Mouse (Mus musculus): ENCODE data around the gene Ell. TPM values are rescaled to one million over a fixed set of nuclear protein-coding genes. Genes with fewer than 3 reads are reported as not detected.
A peak's percentile ranks its signal among the peaks of the same experiment; 100 is the strongest.

Ell gene
- polyA plus RNA-seq, 1 experiment from 2014 or later = 15.9 TPM

DNA sequence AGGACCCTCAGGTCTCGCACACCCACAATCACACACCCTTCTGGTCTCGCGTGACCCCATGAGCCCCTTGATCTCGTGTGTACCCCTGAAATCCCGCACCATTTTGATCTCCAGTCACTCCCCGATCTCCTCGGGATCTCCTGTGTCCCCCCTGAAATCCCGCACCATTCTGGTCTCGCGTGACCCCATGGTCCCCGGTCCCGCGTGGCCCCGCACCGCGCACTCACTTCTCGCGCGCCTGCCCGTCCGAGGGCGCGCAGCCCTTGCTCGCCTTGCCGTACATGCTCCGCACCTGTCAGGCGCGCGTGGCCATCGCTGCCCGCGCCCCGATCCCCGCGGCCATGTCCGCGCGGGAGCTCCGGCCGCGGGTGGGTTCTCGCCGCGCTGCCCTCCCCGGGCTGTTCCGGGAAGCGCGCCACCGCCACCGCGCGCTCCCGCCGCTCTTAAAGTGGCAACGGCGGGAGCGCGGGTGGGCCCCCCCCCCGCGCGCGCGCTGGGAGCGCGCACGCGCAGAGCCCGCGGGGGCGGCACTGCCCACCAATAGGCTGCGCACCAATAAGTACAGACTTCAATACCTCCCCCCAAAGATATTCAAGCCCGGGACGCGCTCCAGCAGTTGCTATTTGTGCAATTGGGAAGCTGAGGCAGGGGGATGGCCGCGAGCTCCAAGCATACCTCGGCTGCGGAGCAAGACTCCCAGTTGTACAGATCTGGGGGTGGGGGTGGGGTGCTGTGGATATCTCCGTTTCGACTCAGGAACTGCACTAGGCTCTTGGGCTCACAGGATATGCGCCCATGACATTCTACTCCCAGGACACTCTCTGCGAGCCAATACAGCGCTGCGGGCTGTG lies 68.9 kb downstream of the Ell start:
- no peaks in the 10 kb centered on the region for H3K36me3 ChIP-seq
- peak overlapping the region; percentile 79 for H3K4me3 ChIP-seq (replicated peaks)
- H3K9ac ChIP-seq = peak overlapping the region; percentile 89
- peaks cover 31% of the 10 kb centered on the region for H3K4me1 ChIP-seq (replicated peaks)
- H3K27ac ChIP-seq = peak overlapping the region; percentile 96
- peak overlapping the region; percentile 98 for H3K4me2 ChIP-seq (replicated peaks)
- peak; percentile 2; the same call in 1 of the 2 replicates for ATAC-seq
- no peaks in the 10 kb centered on the region for H3K27me3 ChIP-seq (replicated peaks)
- 1% methylated on average over 83 of the region's 84 CpGs for WGBS
- no peaks in the 10 kb centered on the region for H3K9me3 ChIP-seq

DNA sequence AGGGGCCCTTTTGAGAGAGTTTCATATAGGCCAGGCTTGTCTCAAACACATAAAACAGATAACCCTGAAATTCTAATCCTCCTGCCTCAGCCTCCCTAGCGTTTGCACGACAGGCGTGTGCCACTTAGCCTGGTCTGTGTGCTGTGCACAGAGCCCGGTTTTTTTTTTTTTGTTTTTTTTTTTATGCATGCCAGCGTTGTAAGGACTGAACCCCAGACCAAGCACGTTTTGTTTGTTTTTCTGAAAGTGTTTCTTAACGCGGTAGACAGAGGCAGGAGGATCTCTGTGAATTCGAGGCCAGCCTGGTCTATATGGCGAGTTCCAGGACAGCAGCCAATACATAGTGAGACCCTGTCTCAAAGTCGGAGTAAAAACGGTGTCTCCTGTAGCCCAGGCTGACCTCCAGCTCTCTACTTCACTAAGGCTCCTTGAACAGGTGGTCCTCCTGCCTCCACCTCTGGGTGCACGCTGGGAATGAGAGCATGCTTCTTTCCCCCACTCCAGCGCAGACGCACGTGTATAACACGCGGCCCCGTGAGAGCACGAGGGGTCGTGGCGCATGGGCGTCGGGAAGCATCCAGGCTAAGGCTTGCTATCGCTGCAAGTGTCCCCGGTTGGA lies 69.6 kb downstream of the Ell start, which contains the start of gene Ssbp4:
Gene Ssbp4 (minus strand): TSS at position 124 of the 619 bp plus-strand sequence.
- H3K9me3 ChIP-seq = no peaks in the 10 kb centered on the region
- peak within 1 kb of the TSS; percentile 98 for H3K4me2 ChIP-seq (replicated peaks)
- H3K27ac ChIP-seq = peak within 1 kb of the TSS; percentile 96
- no peaks in the 10 kb centered on the region for H3K27me3 ChIP-seq (replicated peaks)
- peak within 1 kb of the TSS; percentile 79 for H3K4me3 ChIP-seq (replicated peaks)
- H3K9ac ChIP-seq = peak within 1 kb of the TSS; percentile 89
- WGBS = 5% methylated on average over 26 of the region's 26 CpGs
- peak; percentile 2 for ATAC-seq
- H3K4me1 ChIP-seq (replicated peaks) = peaks cover 31% of the 10 kb centered on the region
- no peaks in the 10 kb centered on the region for H3K36me3 ChIP-seq

DNA sequence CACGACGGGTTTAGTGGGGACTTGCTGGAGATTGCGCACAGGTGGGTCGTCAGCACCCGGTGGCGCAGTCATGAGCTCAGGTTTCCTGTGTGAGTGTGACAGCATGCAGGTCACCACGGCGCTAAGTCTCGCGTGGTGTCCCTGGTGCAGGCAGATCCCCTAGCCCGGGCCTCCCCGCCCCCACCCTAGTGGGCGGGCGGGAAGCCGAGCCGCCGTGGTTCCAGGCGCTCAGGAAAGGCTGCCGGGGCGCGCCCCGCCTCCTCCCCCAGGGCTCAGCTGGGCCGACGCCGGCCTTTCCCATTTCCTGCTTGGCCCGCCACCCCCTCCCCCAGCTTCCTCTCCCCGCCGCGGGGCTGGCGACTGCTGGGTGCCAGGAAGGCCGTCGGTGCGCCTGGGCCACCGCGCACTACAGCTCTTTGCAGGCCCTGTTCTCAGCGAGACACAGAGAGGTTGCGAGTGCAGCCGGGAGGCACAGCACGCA lies 70.2 kb downstream of the Ell start:
- peak; percentile 68 for ATAC-seq

DNA sequence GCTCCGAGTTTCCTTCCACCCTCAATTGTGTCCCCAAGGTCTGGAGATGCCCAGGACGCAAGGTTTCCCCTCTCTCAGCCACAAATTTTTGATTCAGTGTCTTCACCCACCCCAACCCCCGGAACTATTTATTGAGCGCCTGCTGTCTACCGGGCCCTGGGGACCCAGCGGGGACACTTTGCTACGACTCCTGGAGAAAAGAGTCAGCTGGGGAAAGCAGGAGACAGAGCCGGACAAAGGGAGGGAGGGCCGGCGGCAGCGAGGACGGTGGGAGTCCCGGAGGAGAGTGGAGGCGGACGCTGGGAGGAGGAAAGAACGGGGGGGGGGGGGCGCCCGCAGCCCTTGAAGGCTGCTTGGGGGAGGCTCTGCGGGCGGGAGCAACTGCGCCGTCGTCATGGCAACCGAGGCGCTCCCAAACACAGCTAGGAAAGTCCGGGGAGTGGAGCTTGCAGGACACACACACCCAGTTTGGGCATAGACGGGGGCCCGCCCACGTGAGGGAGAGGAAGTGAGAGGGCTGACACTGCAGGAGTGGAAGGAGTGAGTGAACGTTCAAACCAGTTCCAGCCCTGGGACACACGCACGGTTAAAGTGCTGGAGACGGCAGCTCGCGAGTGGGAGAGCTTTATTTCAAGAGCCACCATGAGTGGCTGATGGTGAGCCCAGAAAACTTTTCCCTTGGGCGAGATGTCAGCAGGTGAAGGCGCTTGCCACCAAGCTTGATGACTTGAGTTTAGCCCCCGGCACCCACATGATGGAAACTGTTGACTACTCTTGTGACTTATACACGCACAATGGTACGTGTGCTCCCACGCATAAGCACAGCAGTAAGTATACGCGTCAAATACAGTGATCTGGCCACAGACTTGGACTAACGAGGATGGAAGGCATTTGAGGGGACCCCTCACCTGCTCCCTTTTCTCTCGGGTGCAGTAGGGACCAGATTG lies 70.9 kb downstream of the Ell start:
- Histone ChIP-seq H3K27me3 (replicated peaks) (no peaks in the 10 kb centered on the region), H3K9me3 (no peaks in the 10 kb centered on the region), H3K36me3 (no peaks in the 10 kb centered on the region), H3K27ac (peak overlapping the region; percentile 96), H3K4me2 (replicated peaks) (peak overlapping the region; percentile 98), H3K4me3 (replicated peaks) (peak overlapping the region; percentile 79), H3K9ac (peak overlapping the region; percentile 64), H3K4me1 (replicated peaks) (peaks cover 31% of the 10 kb centered on the region)
- WGBS = under 1% methylated on average over 44 of the region's 45 CpGs
- peak; percentile 63 for ATAC-seq

More for the DNA sequence above, 70.2 kb downstream of the Ell start:
- H3K4me3 ChIP-seq (replicated peaks) = peak overlapping the region; percentile 79
- peak overlapping the region; percentile 64 for H3K9ac ChIP-seq
- peaks cover 31% of the 10 kb centered on the region for H3K4me1 ChIP-seq (replicated peaks)
- no peaks in the 10 kb centered on the region for H3K9me3 ChIP-seq
- no peaks in the 10 kb centered on the region for H3K36me3 ChIP-seq
- 0% methylated on average over 37 of the region's 39 CpGs for WGBS
- peak overlapping the region; percentile 98 for H3K4me2 ChIP-seq (replicated peaks)
- H3K27me3 ChIP-seq (replicated peaks) = no peaks in the 10 kb centered on the region
- peak overlapping the region; percentile 96 for H3K27ac ChIP-seq

DNA sequence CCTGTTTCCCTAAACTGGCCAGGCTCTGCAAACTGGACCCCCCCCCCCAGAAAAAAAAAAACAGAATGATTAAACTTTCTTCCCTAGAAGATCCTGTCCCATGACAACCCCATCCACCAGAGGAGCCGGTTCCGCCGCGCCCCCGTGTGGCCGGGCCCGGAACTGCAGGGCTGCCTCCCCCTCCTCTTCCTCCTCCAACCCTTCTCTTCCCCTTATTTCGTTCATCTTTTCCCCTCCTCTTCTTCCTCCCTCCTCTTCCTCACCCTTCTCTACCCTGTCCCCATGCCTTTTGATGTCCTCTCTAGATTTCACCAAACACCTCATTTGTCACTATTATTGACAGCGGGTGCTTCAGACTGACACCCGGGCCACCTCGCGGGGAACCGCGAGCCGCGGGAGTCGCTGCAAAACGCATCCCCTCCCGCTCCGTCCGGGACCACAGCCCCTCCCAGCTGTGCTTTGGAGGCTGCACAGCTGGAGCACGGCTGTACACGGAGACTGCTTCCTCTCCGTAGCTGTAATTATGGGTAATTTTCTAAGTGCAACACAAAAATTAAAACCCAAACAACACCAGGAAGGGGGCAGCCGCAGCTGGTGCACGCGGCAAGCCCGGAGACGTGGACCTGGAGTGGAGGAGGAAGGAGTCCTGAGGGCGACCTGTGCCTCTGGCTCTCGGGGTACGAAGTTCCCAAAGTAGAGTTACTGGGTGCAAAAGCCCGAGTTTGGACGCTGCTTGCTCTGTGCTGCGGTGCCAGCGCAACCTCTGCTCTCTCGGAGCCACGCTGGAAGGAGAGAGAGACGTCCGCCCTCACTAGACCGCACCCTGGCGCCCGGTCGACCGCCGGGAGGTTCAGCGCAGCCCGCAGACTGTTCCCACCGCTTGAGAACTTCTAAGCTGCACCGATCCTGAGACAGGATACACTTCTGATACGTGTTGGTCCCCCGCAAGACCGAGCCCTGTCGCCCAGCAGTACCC lies 71.8 kb downstream of the Ell start:
- H3K36me3 ChIP-seq = no peaks in the 10 kb centered on the region
- under 1% methylated on average over 54 of the region's 54 CpGs for WGBS
- ATAC-seq = peak; percentile 14
- peak overlapping the region; percentile 62 for H3K9ac ChIP-seq
- peak overlapping the region; percentile 98 for H3K4me2 ChIP-seq (replicated peaks)
- peak overlapping the region; percentile 79 for H3K4me3 ChIP-seq (replicated peaks)
- H3K27ac ChIP-seq = peak overlapping the region; percentile 96
- peaks cover 29% of the 10 kb centered on the region for H3K4me1 ChIP-seq (replicated peaks)
- no peaks in the 10 kb centered on the region for H3K27me3 ChIP-seq (replicated peaks)
- no peaks in the 10 kb centered on the region for H3K9me3 ChIP-seq

DNA sequence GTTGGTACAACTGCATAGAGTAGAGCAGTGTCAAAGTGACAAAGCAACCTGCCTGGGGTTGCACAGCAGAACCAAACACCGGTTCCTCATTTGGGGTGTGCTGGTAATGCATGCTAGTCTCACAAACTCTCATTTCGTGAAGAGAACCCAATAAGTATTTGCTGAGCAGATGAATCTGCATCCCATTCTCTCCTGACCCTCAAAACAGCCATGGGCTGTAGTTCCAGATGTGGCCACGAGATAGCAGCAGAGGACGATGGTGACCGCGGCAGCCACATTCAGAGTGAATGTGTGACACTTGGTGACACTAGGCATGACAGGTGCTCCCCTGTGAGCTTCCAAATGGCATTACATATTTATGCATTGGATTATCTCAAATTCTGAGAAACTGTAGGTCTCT lies 72.6 kb downstream of the Ell start:
- WGBS = under 1% methylated on average over 6 of the region's 6 CpGs
- H3K27ac ChIP-seq = peak overlapping the region; percentile 81
- 0 out of 2 replicates have a peak, but pooled peaks have one; percentile 0 for ATAC-seq

DNA sequence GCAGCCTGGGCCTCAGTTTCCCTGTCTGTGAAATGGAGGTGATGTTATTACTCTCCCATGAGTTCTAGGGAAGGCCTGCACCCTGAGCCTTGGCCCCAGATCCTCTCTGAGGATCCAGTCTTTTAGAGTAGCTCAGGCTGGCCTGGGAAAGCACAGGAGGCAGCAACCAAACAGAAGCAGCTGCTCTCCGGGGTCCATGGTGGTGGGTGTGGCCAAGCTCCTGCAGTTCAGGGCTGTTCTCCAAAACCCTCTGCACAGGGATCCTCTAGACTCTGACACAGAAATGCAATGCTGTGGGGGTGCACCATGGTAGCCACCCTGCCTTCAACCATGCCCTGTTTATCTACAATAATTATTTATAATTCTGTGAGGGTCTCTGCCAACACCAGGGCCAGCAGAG lies 74.5 kb downstream of the Ell start:
- Histone ChIP-seq H3K36me3 (no peaks in the 10 kb centered on the region), H3K4me2 (replicated peaks) (no peak overlapping the region), H3K27ac (no peak overlapping the region), H3K9me3 (no peaks in the 10 kb centered on the region), H3K4me3 (replicated peaks) (no peak overlapping the region), H3K9ac (no peak overlapping the region), H3K27me3 (replicated peaks) (no peaks in the 10 kb centered on the region), H3K4me1 (replicated peaks) (peaks cover 15% of the 10 kb centered on the region)
- no peak for ATAC-seq
- WGBS = 9% methylated on average over 1 of the region's 1 CpGs

More for the DNA sequence above, 72.6 kb downstream of the Ell start:
- H3K36me3 ChIP-seq = no peaks in the 10 kb centered on the region
- H3K4me3 ChIP-seq (replicated peaks) = peak overlapping the region; percentile 79
- no peaks in the 10 kb centered on the region for H3K9me3 ChIP-seq
- peaks cover 29% of the 10 kb centered on the region for H3K4me1 ChIP-seq (replicated peaks)
- H3K27me3 ChIP-seq (replicated peaks) = no peaks in the 10 kb centered on the region
- peak overlapping the region; percentile 98 for H3K4me2 ChIP-seq (replicated peaks)
- H3K9ac ChIP-seq = peak overlapping the region; percentile 62

DNA sequence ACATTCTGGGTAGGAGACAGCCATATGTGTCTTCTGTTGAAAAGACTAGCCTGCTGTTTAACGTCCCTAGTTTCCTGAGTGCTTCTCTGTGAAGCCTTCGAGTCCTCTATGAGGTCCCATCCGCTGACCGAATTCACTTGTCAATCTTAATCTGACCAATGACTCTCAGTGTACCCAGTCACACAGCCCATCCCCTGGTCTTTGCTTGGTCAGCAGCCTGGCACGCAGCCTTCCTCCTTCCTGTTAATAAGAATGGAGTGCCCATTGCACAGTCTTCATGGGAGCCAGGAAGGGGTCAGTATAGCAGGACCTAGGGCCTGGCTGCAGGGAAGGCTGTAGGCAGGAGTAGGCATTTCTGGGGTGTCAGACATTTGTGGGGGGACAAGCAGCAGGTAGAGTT lies 75.2 kb downstream of the Ell start:
- no peak for ATAC-seq
- Histone ChIP-seq H3K36me3 (no peaks in the 10 kb centered on the region), H3K27ac (no peak overlapping the region), H3K4me2 (replicated peaks) (no peak overlapping the region), H3K4me1 (replicated peaks) (peaks cover 8% of the 10 kb centered on the region), H3K4me3 (replicated peaks) (no peak overlapping the region), H3K27me3 (replicated peaks) (no peaks in the 10 kb centered on the region), H3K9me3 (no peaks in the 10 kb centered on the region), H3K9ac (no peak overlapping the region)
- 67% methylated on average over 5 of the region's 5 CpGs for WGBS

DNA sequence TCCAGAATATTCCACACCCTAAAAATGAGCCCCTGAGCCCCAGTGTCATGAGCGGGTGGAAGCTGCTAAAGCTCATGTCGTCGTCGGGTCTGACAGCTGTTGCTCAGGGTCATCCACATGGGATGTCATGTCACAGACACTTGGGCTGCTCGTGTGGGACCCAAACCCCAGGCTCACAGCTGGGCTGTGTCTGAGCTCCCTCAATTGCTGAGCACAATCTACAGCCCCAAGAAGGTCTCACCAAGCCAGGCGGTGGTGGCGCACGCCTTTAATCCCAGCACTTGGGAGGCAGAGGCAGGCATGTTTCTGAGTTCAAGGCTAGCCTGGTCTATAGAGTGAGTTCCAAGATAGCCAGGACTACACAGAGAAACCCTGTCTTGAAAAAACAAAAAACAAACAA lies 76.0 kb downstream of the Ell start:
- Histone ChIP-seq H3K4me3 (replicated peaks) (no peak overlapping the region), H3K27ac (no peak overlapping the region), H3K36me3 (no peaks in the 10 kb centered on the region), H3K4me2 (replicated peaks) (no peak overlapping the region), H3K9me3 (no peaks in the 10 kb centered on the region), H3K9ac (no peak overlapping the region), H3K27me3 (replicated peaks) (no peaks in the 10 kb centered on the region), H3K4me1 (replicated peaks) (peaks cover 5% of the 10 kb centered on the region)
- no peak for ATAC-seq
- WGBS = 85% methylated on average over 8 of the region's 8 CpGs

DNA sequence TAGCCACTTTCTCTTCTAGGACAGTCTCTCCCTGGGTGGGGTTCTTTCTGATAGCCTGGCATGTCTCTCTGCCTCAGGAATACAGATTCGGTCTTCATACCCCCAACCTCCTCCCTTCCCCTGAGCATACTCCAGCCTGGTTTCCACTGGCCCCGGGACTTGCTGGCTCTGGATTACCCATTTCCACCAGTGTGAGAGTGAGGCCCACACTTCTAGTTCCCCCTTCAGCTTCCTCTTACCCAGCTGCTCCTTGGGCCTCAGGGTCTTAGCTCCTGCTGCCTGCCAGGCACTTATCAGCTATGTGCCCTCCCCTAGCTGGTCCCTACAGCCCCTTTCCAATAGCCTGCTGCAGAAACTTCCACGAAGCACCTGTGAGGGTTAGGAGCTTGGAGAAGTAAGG lies 76.6 kb downstream of the Ell start, which contains the start of gene Lrrc25:
Gene Lrrc25 (plus strand): TSS at position 262 of the 400 bp plus-strand sequence.
- ATAC-seq = no peak
- H3K9me3 ChIP-seq = no peaks in the 10 kb centered on the region
- no peaks in the 10 kb centered on the region; the same call in 1 of the 2 replicates for H3K4me1 ChIP-seq (replicated peaks)
- no peaks in the 10 kb centered on the region for H3K36me3 ChIP-seq
- no peak within 1 kb of the TSS for H3K9ac ChIP-seq
- no peak within 1 kb of the TSS for H3K27ac ChIP-seq
- no peaks in the 10 kb centered on the region for H3K27me3 ChIP-seq (replicated peaks)
- 84% methylated on average over 3 of the region's 3 CpGs for WGBS
- H3K4me3 ChIP-seq (replicated peaks) = no peak within 1 kb of the TSS
- no peak within 1 kb of the TSS for H3K4me2 ChIP-seq (replicated peaks)

DNA sequence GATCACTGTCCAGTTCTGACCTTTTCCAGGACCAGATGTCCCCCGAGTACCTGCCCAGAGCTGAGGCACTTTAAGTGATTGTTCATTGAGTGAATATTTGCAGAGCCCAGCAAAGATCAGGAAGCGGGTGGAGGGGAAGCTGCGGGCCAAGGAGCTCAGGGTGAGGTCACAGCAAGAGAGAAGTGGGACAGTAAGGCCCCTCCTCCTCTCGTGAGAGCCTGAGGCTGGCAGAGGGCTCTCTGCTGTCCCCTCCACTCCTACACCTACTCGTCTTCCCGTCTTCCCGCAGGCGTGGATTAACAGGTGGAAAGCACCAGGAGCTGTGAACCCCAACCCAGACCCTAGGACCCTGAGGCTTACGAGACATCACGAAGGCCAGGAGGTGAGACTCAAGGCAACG lies 77.4 kb downstream of the Ell start:
- no peaks in the 10 kb centered on the region for H3K9me3 ChIP-seq
- no peaks in the 10 kb centered on the region; the same call in 1 of the 2 replicates for H3K4me1 ChIP-seq (replicated peaks)
- H3K9ac ChIP-seq = no peak overlapping the region
- 57% methylated on average over 11 of the region's 11 CpGs for WGBS
- no peak overlapping the region for H3K27ac ChIP-seq
- no peak for ATAC-seq
- no peaks in the 10 kb centered on the region for H3K27me3 ChIP-seq (replicated peaks)
- no peaks in the 10 kb centered on the region for H3K36me3 ChIP-seq
- H3K4me2 ChIP-seq (replicated peaks) = no peak overlapping the region
- H3K4me3 ChIP-seq (replicated peaks) = no peak overlapping the region
